Mouse (Mus musculus): ENCODE data around the gene Dll4.

DNA sequence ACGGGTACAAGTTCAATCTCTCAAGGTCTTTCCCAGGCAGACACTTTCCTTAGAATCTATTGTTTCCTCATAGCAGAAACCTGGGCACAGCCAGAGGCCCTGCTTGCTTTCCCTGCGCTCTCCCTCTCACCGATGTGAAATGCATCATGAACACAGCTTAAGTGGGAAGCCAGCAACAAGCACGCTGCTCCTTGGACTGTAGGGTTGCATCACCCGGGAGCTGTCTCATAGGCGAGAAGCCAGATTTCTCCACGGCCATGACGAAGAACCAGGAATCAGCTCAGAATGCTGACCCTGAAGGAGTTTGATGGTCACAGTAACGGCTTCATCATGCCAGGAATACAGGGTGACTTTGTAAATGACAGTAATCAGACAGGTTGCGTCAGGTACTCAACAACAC is 44.5 kb downstream of the Dll4 start:
- TF ChIP-seq CTCF (IDR thresholded peaks at IDR 0.05; ENCODE audit: low read depth) (no peak), EP300 (IDR thresholded peaks at IDR 0.05; ENCODE audit: low read depth) (no peak)
